Mouse (Mus musculus) limb, embryonic 10.5 days (tissue): ENCODE measurements at regions not wholly inside any gene's neighbourhood (a gene's known extent, or its start where the extent isn't known, plus 50 kb on each side); places are given as distances from the start of the nearest gene placed in this dataset.

Source experiments
- DNase-seq: peaks from one replicate; pipeline ENCODE4 v3.0.0-alpha.2; 2017; ENCODE audit warnings: low spot score
- H3K27ac ChIP-seq: fragments of 300-500 bp; sonication (generic); 2 replicates; pipeline ENCODE4 v1.5.1; 2016; ENCODE audit warnings: mild to moderate bottlenecking
- H3K27me3 ChIP-seq: fragments of 300-500 bp; sonication (generic); 2 replicates; pipeline ENCODE4 v1.6.1; 2016; ENCODE audit warnings: low read depth, mild to moderate bottlenecking; ENCODE audit not compliant: poor library complexity, severe bottlenecking
- H3K36me3 ChIP-seq: fragments of 300-500 bp; sonication (generic); 2 replicates; pipeline ENCODE4 v1.6.1; 2016; ENCODE audit warnings: mild to moderate bottlenecking, moderate library complexity
- H3K4me1 ChIP-seq: fragments of 300-500 bp; sonication (generic); 2 replicates; pipeline ENCODE4 v1.6.1; 2016
- H3K4me3 ChIP-seq: fragments of 300-500 bp; sonication (generic); 2 replicates; pipeline ENCODE4 v1.5.1; 2016; ENCODE audit warnings: mild to moderate bottlenecking, moderate library complexity
- H3K9me3 ChIP-seq: fragments of 300-500 bp; sonication (generic); replicated peaks from 2 replicates; pipeline ENCODE4 v1.6.1; 2016; ENCODE audit warnings: mild to moderate bottlenecking
- WGBS: fragments of 180-500 bp; shearing (Covaris S2); methylation state at CpG from one replicate; pipeline ENCODE4 v1.1.7; 2016; 5-methylcytosine and 5-hydroxymethylcytosine counted together

- peak; percentile 50 for DNase-seq
- H3K27ac ChIP-seq, result peak overlapping the region; percentile 61
Measured at GRCm38 (mm10) chr1:121177136-121177907, 155.1 kb downstream of the Insig2 start.

GRCm38 (mm10) chr1:121177908-121178311 lies 154.5 kb downstream of the Insig2 start:
- peak overlapping the region; percentile 61 for H3K27ac ChIP-seq
- H3K4me1 ChIP-seq, result peaks cover 18% of the 10 kb centered on the region
- H3K4me3 ChIP-seq, result peak overlapping the region; percentile 45
- H3K36me3 ChIP-seq, result no peaks in the 10 kb centered on the region
- peaks cover 93% of the 10 kb centered on the region for H3K27me3 ChIP-seq
- DNase-seq, result peak; percentile 73
- no peaks in the 10 kb centered on the region for H3K9me3 ChIP-seq
- WGBS, result under 1% methylated on average over 31 of the region's 31 CpGs

More at GRCm38 (mm10) chr1:121177136-121177907, 155.1 kb downstream of the Insig2 start:
- Histone ChIP-seq H3K4me1 (peaks cover 18% of the 10 kb centered on the region), H3K27me3 (peaks cover 88% of the 10 kb centered on the region), H3K9me3 (no peaks in the 10 kb centered on the region), H3K4me3 (peak overlapping the region; percentile 45), H3K36me3 (no peaks in the 10 kb centered on the region)
- WGBS, result under 1% methylated on average over 22 of the region's 22 CpGs

- H3K27me3 ChIP-seq, result peaks cover 89% of the 10 kb centered on the region
- peak overlapping the region; percentile 8; the same call in 1 of the 2 replicates for H3K4me3 ChIP-seq
- WGBS, result under 1% methylated on average over 17 of the region's 17 CpGs
Measured at GRCm38 (mm10) chr1:121178611-121179245, 153.7 kb downstream of the Insig2 start.

GRCm38 (mm10) chr1:121180273-121181030 lies 151.9 kb downstream of the Insig2 start:
- Histone ChIP-seq H3K27ac (no peak overlapping the region), H3K27me3 (peaks cover 71% of the 10 kb centered on the region), H3K4me1 (peaks cover 18% of the 10 kb centered on the region), H3K36me3 (no peaks in the 10 kb centered on the region), H3K9me3 (no peaks in the 10 kb centered on the region), H3K4me3 (no peak overlapping the region)
- WGBS, result 17% methylated on average over 20 of the region's 20 CpGs
- DNase-seq, result peak; percentile 80

More at GRCm38 (mm10) chr1:121178611-121179245, 153.7 kb downstream of the Insig2 start:
- Histone ChIP-seq H3K27ac (no peak overlapping the region), H3K9me3 (no peaks in the 10 kb centered on the region), H3K4me1 (peaks cover 18% of the 10 kb centered on the region), H3K36me3 (no peaks in the 10 kb centered on the region)
- peak; percentile 39 for DNase-seq

GRCm38 (mm10) chr1:121188895-121189294 lies 143.5 kb downstream of the Insig2 start:
- H3K4me1 ChIP-seq, result no peaks in the 10 kb centered on the region
- no peak overlapping the region for H3K27ac ChIP-seq
- DNase-seq, result no peak
- H3K27me3 ChIP-seq, result no peaks in the 10 kb centered on the region
- no peaks in the 10 kb centered on the region for H3K9me3 ChIP-seq
- WGBS, result 57% methylated on average over 2 of the region's 2 CpGs
- H3K36me3 ChIP-seq, result no peaks in the 10 kb centered on the region
- H3K4me3 ChIP-seq, result no peak overlapping the region

DNA sequence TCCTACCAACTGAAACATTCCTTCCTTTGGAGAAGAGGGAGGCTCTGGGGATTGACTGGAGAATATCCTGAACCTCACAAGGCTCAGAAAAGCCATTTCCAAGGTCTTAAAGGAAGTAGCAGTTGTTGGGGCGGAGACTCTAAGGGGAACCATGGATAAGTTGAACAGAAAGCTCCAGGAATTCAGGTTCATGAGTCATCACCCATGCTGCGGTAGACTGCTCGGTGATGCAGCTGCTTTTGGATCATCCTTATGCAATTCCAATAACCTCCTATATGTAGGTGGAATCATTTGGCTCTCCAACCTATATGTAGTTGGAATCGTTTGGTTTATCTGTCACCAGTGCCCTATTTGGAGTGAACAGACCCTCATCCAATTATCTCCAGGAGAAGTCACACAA lies 137.6 kb downstream of the Insig2 start:
- no peaks in the 10 kb centered on the region for H3K27me3 ChIP-seq
- no peaks in the 10 kb centered on the region for H3K4me1 ChIP-seq
- H3K27ac ChIP-seq, result no peak overlapping the region
- 94% methylated on average over 4 of the region's 4 CpGs for WGBS
- no peaks in the 10 kb centered on the region for H3K36me3 ChIP-seq
- DNase-seq, result no peak
- H3K4me3 ChIP-seq, result no peak overlapping the region
- no peaks in the 10 kb centered on the region for H3K9me3 ChIP-seq

- no peaks in the 10 kb centered on the region for H3K4me1 ChIP-seq
- H3K9me3 ChIP-seq, result no peaks in the 10 kb centered on the region
- H3K4me3 ChIP-seq, result no peak overlapping the region
- H3K36me3 ChIP-seq, result no peaks in the 10 kb centered on the region
- DNase-seq, result peak; percentile 33
- no peaks in the 10 kb centered on the region for H3K27me3 ChIP-seq
- 25% methylated on average over 2 of the region's 2 CpGs for WGBS
- H3K27ac ChIP-seq, result no peak overlapping the region
Measured at GRCm38 (mm10) chr1:121215843-121216242, 116.5 kb downstream of the Insig2 start.

DNA sequence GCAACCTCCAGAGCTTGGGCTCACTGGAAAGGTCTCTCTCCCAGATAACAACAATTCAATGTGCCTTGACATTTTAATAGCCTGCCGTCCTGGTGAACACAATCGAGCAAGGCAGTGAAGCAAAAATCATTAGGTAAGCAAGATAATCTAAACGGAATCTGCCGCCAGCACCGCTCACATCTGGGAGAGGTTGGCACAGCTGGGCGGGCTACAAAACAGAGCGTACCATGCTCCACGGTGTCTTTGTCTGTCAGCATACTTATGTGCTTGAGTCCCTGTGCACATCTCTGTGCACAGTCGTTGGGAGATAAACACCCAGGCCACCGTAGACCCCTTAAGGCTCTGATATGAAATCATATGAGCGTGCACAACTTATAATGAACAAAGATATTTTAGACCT lies 108.1 kb downstream of the Insig2 start:
- no peak for DNase-seq
- Histone ChIP-seq H3K27ac (no peak overlapping the region), H3K9me3 (no peaks in the 10 kb centered on the region), H3K36me3 (no peaks in the 10 kb centered on the region), H3K4me1 (no peaks in the 10 kb centered on the region), H3K27me3 (no peaks in the 10 kb centered on the region), H3K4me3 (no peak overlapping the region)
- WGBS, result 88% methylated on average over 11 of the region's 11 CpGs

DNA sequence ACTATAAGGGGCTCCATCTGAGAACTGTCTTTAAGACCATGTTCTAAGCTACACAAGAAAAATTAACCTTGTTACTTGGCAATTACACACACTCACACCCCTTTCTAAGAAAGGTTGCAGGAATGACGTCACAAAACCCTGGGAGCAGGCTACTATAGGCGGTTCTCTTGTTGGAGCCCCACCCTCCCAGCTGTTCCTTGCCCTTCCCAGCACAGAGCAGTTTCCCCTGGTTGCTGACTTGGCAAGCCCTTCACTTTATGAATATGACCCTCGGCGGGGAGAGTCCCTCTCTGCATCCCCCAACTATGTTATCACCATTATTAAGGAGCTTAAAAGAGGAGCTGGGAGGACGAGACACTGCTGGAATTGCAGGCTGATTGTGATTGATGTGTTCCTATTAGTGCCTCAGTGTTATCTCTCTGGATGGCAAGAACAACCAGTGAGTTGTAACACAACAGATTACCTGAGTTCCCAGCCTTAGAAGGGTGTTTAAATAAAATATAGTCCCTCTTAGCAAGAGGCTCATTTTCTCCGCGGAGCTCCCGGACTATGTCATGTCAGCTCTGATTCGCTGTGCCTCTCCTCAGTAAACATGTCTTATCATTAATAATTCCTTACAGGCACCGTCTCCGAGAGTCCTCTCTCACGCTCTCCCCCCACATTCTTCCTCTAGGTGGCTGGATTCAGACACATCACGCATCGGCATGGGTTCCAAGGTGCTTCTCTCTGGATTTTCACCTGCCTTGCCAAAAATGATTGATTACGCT lies 105.7 kb downstream of the Insig2 start:
- WGBS, result 47% methylated on average over 15 of the region's 15 CpGs
- no peaks in the 10 kb centered on the region for H3K27me3 ChIP-seq
- no peaks in the 10 kb centered on the region for H3K4me1 ChIP-seq
- H3K9me3 ChIP-seq, result no peaks in the 10 kb centered on the region
- no peak overlapping the region for H3K4me3 ChIP-seq
- no peaks in the 10 kb centered on the region for H3K36me3 ChIP-seq
- no peak overlapping the region for H3K27ac ChIP-seq
- DNase-seq, result no peak

DNA sequence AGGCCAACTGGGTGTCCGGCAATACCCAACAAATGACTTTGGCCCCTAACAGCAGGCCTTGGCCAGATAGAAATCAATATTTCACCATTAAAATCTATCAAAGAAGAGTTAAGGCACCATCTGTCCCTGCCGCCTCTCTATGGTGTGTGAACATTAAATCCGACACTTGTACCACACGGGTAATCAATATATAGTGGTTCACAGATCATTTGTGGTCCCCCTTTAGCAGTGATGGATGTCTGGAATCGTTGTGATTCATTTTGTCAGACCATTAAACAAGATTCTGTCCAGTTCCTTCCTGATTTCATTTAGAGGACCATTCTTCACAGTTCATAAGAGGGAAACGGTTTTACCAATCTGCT lies 105.2 kb downstream of the Insig2 start:
- H3K36me3 ChIP-seq, result no peaks in the 10 kb centered on the region
- 66% methylated on average over 6 of the region's 6 CpGs for WGBS
- no peaks in the 10 kb centered on the region for H3K27me3 ChIP-seq
- no peaks in the 10 kb centered on the region for H3K4me1 ChIP-seq
- H3K27ac ChIP-seq, result no peak overlapping the region
- no peak overlapping the region for H3K4me3 ChIP-seq
- no peak for DNase-seq
- H3K9me3 ChIP-seq, result no peaks in the 10 kb centered on the region

- Histone ChIP-seq H3K27ac (no peak overlapping the region), H3K9me3 (no peaks in the 10 kb centered on the region), H3K4me3 (no peak overlapping the region), H3K36me3 (no peaks in the 10 kb centered on the region), H3K27me3 (no peaks in the 10 kb centered on the region), H3K4me1 (peaks cover 4% of the 10 kb centered on the region; the same call in 1 of the 2 replicates)
- peak; percentile 35 for DNase-seq
- WGBS, result 55% methylated on average over 6 of the region's 6 CpGs
Measured at GRCm38 (mm10) chr1:121243576-121243975, 88.8 kb downstream of the Insig2 start.

DNA sequence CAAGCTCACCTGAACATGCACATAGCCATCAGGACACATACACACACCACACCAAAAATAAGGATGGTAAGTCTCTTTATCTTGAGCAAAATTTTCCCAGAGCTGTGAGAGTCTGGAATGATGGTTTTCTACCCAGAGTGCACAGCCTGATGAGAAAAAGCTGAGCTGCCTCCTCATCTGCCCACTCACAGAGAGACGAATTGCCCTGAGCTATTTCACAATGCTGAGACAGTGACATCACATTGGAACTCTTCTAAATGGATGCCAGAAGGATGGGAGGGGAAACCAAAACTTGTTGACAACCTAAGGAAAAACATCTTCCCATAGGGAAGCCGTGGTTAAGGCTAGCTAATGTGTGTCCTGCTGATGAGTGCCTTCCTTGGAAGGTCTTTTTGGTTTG lies 84.8 kb downstream of the Insig2 start:
- 77% methylated on average over 2 of the region's 2 CpGs for WGBS
- Histone ChIP-seq H3K27me3 (no peaks in the 10 kb centered on the region), H3K4me3 (no peak overlapping the region), H3K4me1 (peaks cover 4% of the 10 kb centered on the region; the same call in 1 of the 2 replicates), H3K36me3 (no peaks in the 10 kb centered on the region), H3K27ac (no peak overlapping the region), H3K9me3 (no peaks in the 10 kb centered on the region)
- no peak for DNase-seq
